Mouse (Mus musculus) ES-CJ7 (cell line): ENCODE results near the gene Catsperd.
A peak's percentile ranks its signal among the peaks of the same experiment; 100 is the strongest.

Experiments used
- DNase-seq: peaks from one replicate; pipeline ENCODE4 v3.0.0; 2011; ENCODE audit warnings: low read depth, low spot score

The Catsperd gene

GRCm38 (mm10) chr17:56664333-56664732, 36.4 kb downstream of the Catsperd start:
- DNase-seq, result peak; percentile 96

- DNase-seq, result no peak
Measured at GRCm38 (mm10) chr17:56666384-56666783, 38.4 kb downstream of the Catsperd start.

- no peak for DNase-seq
Measured at GRCm38 (mm10) chr17:56667591-56667990, 39.6 kb downstream of the Catsperd start.

- peak; percentile 91 for DNase-seq
Measured at GRCm38 (mm10) chr17:56668384-56669144, 40.6 kb downstream of the Catsperd start.

GRCm38 (mm10) chr17:56669766-56670165, 41.8 kb downstream of the Catsperd start:
- DNase-seq, result no peak

GRCm38 (mm10) chr17:56672941-56673646, 45.2 kb downstream of the Catsperd start, which contains the start of gene Ranbp3:
TSS of gene Ranbp3 (plus strand) at chr17:56673294.
- DNase-seq, result peak; percentile 99

- no peak for DNase-seq
Measured at GRCm38 (mm10) chr17:56673647-56674416, 45.9 kb downstream of the Catsperd start.

GRCm38 (mm10) chr17:56681791-56682190, 53.8 kb downstream of the Catsperd start:
- no peak for DNase-seq

- no peak for DNase-seq
Measured at GRCm38 (mm10) chr17:56682880-56683279, 54.9 kb downstream of the Catsperd start.

- DNase-seq, result no peak
Measured at GRCm38 (mm10) chr17:56683546-56684140, 55.7 kb downstream of the Catsperd start.

- DNase-seq, result no peak
Measured at GRCm38 (mm10) chr17:56684649-56685048, 56.7 kb downstream of the Catsperd start.

GRCm38 (mm10) chr17:56686801-56687200, 58.9 kb downstream of the Catsperd start:
- no peak for DNase-seq

GRCm38 (mm10) chr17:56688045-56688444, 60.1 kb downstream of the Catsperd start:
- no peak for DNase-seq

GRCm38 (mm10) chr17:56688689-56689088, 60.7 kb downstream of the Catsperd start:
- no peak for DNase-seq

- no peak for DNase-seq
Measured at GRCm38 (mm10) chr17:56693395-56693794, 65.5 kb downstream of the Catsperd start.

GRCm38 (mm10) chr17:56693851-56694310, 65.9 kb downstream of the Catsperd start:
- no peak for DNase-seq

GRCm38 (mm10) chr17:56700451-56700850, 72.5 kb downstream of the Catsperd start:
- DNase-seq, result no peak

- DNase-seq, result no peak
Measured at GRCm38 (mm10) chr17:56703038-56703437, 75.1 kb downstream of the Catsperd start.

GRCm38 (mm10) chr17:56706515-56706914, 78.6 kb downstream of the Catsperd start:
- no peak for DNase-seq

- peak; percentile 41 for DNase-seq
Measured at GRCm38 (mm10) chr17:56708692-56709091, 80.7 kb downstream of the Catsperd start.

- DNase-seq, result peak; percentile 62
Measured at GRCm38 (mm10) chr17:56709708-56710107, 81.8 kb downstream of the Catsperd start.
